8 mouse cellular contexts compared by ENCODE assay signal in the genomic region with DNA sequence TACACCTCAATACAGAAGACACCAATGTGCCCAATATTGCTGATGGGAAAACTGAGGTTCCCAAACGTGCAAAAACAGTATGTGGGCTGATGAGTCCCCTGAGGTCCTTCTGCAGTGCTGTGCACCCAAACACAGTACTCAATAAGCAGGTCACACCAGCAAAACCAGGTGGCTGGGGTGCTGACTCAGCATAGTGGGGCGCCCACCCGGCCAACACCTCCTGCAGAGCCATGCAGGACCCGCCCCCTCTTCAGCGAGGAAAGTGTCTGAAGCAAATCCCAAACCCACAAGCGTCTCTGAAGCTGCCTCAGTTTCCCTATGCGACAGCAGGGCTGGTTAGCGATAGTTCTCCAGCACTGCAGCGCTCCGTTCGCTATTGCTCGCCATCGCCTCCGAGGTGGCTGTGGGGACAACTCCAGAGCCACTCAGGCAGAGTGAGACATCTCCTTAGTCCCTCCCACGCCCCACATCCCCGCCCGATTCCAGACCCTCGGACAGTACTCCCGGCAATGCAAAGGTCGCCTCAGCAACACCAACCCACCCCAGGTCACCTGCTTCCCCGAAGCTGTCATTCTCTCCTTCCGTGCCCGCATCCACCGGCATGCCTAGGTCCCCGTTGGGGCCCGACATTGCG. TPM values are rescaled to one million over a fixed set of nuclear protein-coding genes. Genes with fewer than 3 reads are reported as not detected.
DNase-seq lines count a peak whose midpoint lies in the region; ATAC-seq lines count a peak whose summit lies in the region.

No protein-coding gene starts in this region.

- peak overlapping the region; percentile 76 for H3K4me3 ChIP-seq in liver, embryonic 13.5 days (replicated peaks)
- peak overlapping the region; percentile 74 for H3K4me3 ChIP-seq in stomach, embryonic 15.5 days (replicated peaks)

- H3K27me3 ChIP-seq in liver, embryonic 13.5 days, result peaks cover 20% of the 10 kb centered on the region
- H3K27me3 ChIP-seq in stomach, embryonic 15.5 days (replicated peaks), result no peaks in the 10 kb centered on the region

- ATAC-seq in liver, embryonic 13.5 days (ENCODE audit: low read depth), result peak; percentile 50
- ATAC-seq in stomach, embryonic 15.5 days (ENCODE audit: insufficient read depth, low FRiP score, low read depth), result peak; percentile 27; the same call in 1 of the 2 replicates

- H3K9ac ChIP-seq in liver, embryonic 13.5 days, result peak overlapping the region; percentile 86
- H3K9ac ChIP-seq in stomach, embryonic 15.5 days, result peak overlapping the region; percentile 56

- under 1% methylated on average over 27 of the region's 27 CpGs for WGBS in liver, embryonic 13.5 days (ENCODE audit: insufficient replicate concordance)
- WGBS in stomach, embryonic 15.5 days, result 1% methylated on average over 27 of the region's 27 CpGs

- H3K36me3 ChIP-seq in liver, embryonic 13.5 days, result peaks cover 37% of the 10 kb centered on the region
- peaks cover 35% of the 10 kb centered on the region for H3K36me3 ChIP-seq in stomach, embryonic 15.5 days

- H3K27ac ChIP-seq in liver, embryonic 13.5 days, result peak overlapping the region; percentile 77
- 0 out of 2 replicates have a peak overlapping the region, but pooled peaks have one; percentile 26 for H3K27ac ChIP-seq in stomach, embryonic 15.5 days

- H3K4me2 ChIP-seq in liver, embryonic 13.5 days, result peak overlapping the region; percentile 99
- H3K4me2 ChIP-seq in stomach, embryonic 15.5 days, result peak overlapping the region; percentile 99

- H3K9me3 ChIP-seq in liver, embryonic 13.5 days (replicated peaks), result no peaks in the 10 kb centered on the region
- no peaks in the 10 kb centered on the region for H3K9me3 ChIP-seq in stomach, embryonic 15.5 days

- H3K4me1 ChIP-seq in liver, embryonic 13.5 days (replicated peaks), result peaks cover 30% of the 10 kb centered on the region
- H3K4me1 ChIP-seq in stomach, embryonic 15.5 days, result peaks cover 9% of the 10 kb centered on the region; the same call in 1 of the 2 replicates

- DNase-seq in cerebellum, adult 9-10 months, result peak; percentile 69
- no peak for DNase-seq in cerebellum, adult 11 months
- peak; percentile 19 for DNase-seq in ovary, postnatal 10 days (ENCODE audit: low spot score)
- DNase-seq in ovary, postnatal 14 days (ENCODE audit: low spot score), result no peak
- DNase-seq in frontal cortex, postnatal 10 days (ENCODE audit: low spot score in 2 of 2), result peak; percentile 41 to 54
- DNase-seq in liver, embryonic 13.5 days, result peak; percentile 35
- DNase-seq in cerebellum, postnatal 36 days, result no peak

RNA-seq across cellular contexts. Expression of a gene that starts 0.5 kb away (rescaled TPM):
- 35.3 and 39.2 TPM in 2 replicates for polyA plus RNA-seq in liver, embryonic 13.5 days (2015; fragmentation: Nextera tagmentation; extraction: Ambion mirVana)
- 36.1 and 42.9 TPM in 2 replicates for polyA plus RNA-seq in stomach, embryonic 15.5 days (2015; fragmentation: Nextera tagmentation; extraction: Ambion mirVana)

RNA-seq across cellular contexts. Expression of a gene that starts 6.8 kb away (rescaled TPM):
- 18.0 and 22.8 TPM in 2 replicates for polyA plus RNA-seq in liver, embryonic 13.5 days (2015; fragmentation: Nextera tagmentation; extraction: Ambion mirVana)
- 25.1 and 30.7 TPM in 2 replicates for polyA plus RNA-seq in stomach, embryonic 15.5 days (2015; fragmentation: Nextera tagmentation; extraction: Ambion mirVana)

RNA-seq across cellular contexts. Expression of a gene that starts 14.4 kb away (rescaled TPM):
- 14.1 and 15.5 TPM in 2 replicates for polyA plus RNA-seq in liver, embryonic 13.5 days (2015; fragmentation: Nextera tagmentation; extraction: Ambion mirVana)
- 28.5 and 31.4 TPM in 2 replicates for polyA plus RNA-seq in stomach, embryonic 15.5 days (2015; fragmentation: Nextera tagmentation; extraction: Ambion mirVana)

RNA-seq across cellular contexts. Expression of a gene that starts 28.1 kb away (rescaled TPM):
- polyA plus RNA-seq in liver, embryonic 13.5 days (2015; fragmentation: Nextera tagmentation; extraction: Ambion mirVana), result 0.65 and 0.81 TPM in 2 replicates
- 12.1 and 12.8 TPM in 2 replicates for polyA plus RNA-seq in stomach, embryonic 15.5 days (2015; fragmentation: Nextera tagmentation; extraction: Ambion mirVana)

RNA-seq across cellular contexts. Expression of a gene that starts 29.1 kb away (rescaled TPM):
- 14.8 and 21.1 TPM in 2 replicates for polyA plus RNA-seq in liver, embryonic 13.5 days (2015; fragmentation: Nextera tagmentation; extraction: Ambion mirVana)
- 33.8 and 41.6 TPM in 2 replicates for polyA plus RNA-seq in stomach, embryonic 15.5 days (2015; fragmentation: Nextera tagmentation; extraction: Ambion mirVana)

Comparison
In these comparisons a context has a peak if more than half of its experiments do, and no peak if none do; other contexts are left out.
1. DNase-seq: peak in cerebellum, adult 9-10 months (single experiment), ovary, postnatal 10 days (single experiment), frontal cortex, postnatal 10 days (2 of 2) and liver, embryonic 13.5 days (single experiment); none in cerebellum, adult 11 months (single experiment), ovary, postnatal 14 days (single experiment) and cerebellum, postnatal 36 days (0 of 2).